Mouse (Mus musculus) thymus, adult 2 months (tissue): ENCODE results near the gene Topors.

Source experiments
- CTCF ChIP-seq: fragments of 200-500 bp; IDR thresholded peaks from 2 replicates; pipeline ENCODE4 v1.5.1; 2012; ENCODE audit warnings: mild to moderate bottlenecking, control low read depth, low read length, moderate library complexity, borderline replicate concordance; ENCODE audit not compliant: control insufficient read depth, poor library complexity, insufficient read depth; ENCODE audit errors: extremely low read depth
- POLR2A ChIP-seq: fragments of 200-500 bp; IDR thresholded peaks from 2 replicates; pipeline ENCODE4 v1.6.1; 2012; ENCODE audit warnings: mild to moderate bottlenecking, low read length, control low read depth, moderate library complexity; ENCODE audit not compliant: control insufficient read depth, poor library complexity, insufficient read depth; ENCODE audit errors: extremely low read depth

GRCm38 (mm10) chr4:40287415-40287814 lies 17.8 kb upstream of the Topors start:
- no peak for TF ChIP-seq POLR2A
- no peak for TF ChIP-seq CTCF
